Mouse (Mus musculus): ENCODE measurements at regions not wholly inside any gene's neighbourhood (a gene's known extent, or its start where the extent isn't known, plus 50 kb on each side); places are given as distances from the start of the nearest gene placed in this dataset.

DNA sequence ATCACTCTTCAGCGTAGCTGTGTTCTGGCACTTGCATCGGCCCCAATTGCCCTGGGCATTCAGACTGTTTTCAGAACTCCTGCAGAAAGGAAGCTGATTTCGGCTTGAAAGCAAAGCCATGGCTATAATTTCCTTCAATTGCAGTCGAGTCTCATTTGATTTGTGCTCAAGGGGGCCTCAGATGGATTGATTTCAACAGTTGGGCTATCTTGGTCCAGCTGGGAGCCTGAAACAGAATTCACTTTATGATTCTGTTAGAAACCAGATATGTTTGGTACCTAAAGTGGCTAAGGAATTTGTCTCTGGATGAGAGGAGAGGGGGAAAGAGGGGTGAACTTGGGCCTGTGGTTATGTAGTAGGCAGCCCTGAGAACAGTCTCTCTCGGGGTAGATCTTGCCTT, 214.4 kb upstream of the Stt3b start:
- TF ChIP-seq CTCF (IDR thresholded peaks at IDR 0.05; ENCODE audit: borderline replicate concordance, extremely low read depth, insufficient read depth, insufficient read length) (no peak), POLR2A (IDR thresholded peaks at IDR 0.05; ENCODE audit: borderline replicate concordance, extremely low read depth, insufficient read depth, insufficient read length, poor library complexity, severe bottlenecking) (no peak)
